Comparison of ENCODE assay signal across 8 mouse cellular contexts in genomic region chr2:164960716-164961441, GRCm38 (mm10). TPM values are rescaled to one million over a fixed set of nuclear protein-coding genes. Genes with fewer than 3 reads are reported as not detected.
A peak's percentile ranks its signal among the peaks of the same experiment; 100 is the strongest.
DNase-seq lines count a peak whose midpoint lies in the region; ATAC-seq and TF ChIP-seq lines count a peak whose summit lies in the region.

Gene Slc12a5 (plus strand): TSS chr2:164960802.

- no peaks in the 10 kb centered on the region for H3K36me3 ChIP-seq in G1E (replicated peaks)
- no peaks in the 10 kb centered on the region for H3K36me3 ChIP-seq in heart, embryonic 13.5 days
- H3K36me3 ChIP-seq in kidney, postnatal 0 days (ENCODE audit: insufficient read depth, low read length) = no peaks in the 10 kb centered on the region
- H3K36me3 ChIP-seq in liver, embryonic 14.5 days (replicated peaks; ENCODE audit: control insufficient read depth, insufficient read depth, low read depth) = no peaks in the 10 kb centered on the region

- DNase-seq in B cell, adult 2 months = peak; percentile 71
- peak; percentile 52 for DNase-seq in G1E (ENCODE audit: low spot score)
- peak; percentile 80 to 81 for DNase-seq in cerebellum, postnatal 14 days
- DNase-seq in kidney, postnatal 0 days (ENCODE audit: low spot score) = peak; percentile 60
- no peak for DNase-seq in liver, embryonic 14.5 days (ENCODE audit: low read depth in 3 of 3, low spot score in 3 of 3)
- DNase-seq in neural tube, embryonic 10.5 days (ENCODE audit: extremely low spot score, low spot score) = peak; percentile 88
- no peak for DNase-seq in thymus, postnatal 0 days (ENCODE audit: low spot score)

- 3% methylated on average over 39 of the region's 54 CpGs for WGBS in heart, embryonic 13.5 days
- under 1% methylated on average over 39 of the region's 54 CpGs for WGBS in kidney, postnatal 0 days
- WGBS in liver, embryonic 14.5 days (ENCODE audit: insufficient replicate concordance) = 1% methylated on average over 45 of the region's 54 CpGs

- H3K4me2 ChIP-seq in heart, embryonic 13.5 days = peak within 1 kb of the TSS; percentile 75
- peak within 1 kb of the TSS; percentile 75 for H3K4me2 ChIP-seq in kidney, postnatal 0 days (ENCODE audit: low read length)
- H3K4me2 ChIP-seq in liver, embryonic 14.5 days (ENCODE audit: low read depth) = peak within 1 kb of the TSS; percentile 54

- no peak within 1 kb of the TSS for H3K27ac ChIP-seq in heart, embryonic 13.5 days (replicated peaks)
- no peak within 1 kb of the TSS for H3K27ac ChIP-seq in kidney, postnatal 0 days
- no peak within 1 kb of the TSS for H3K27ac ChIP-seq in liver, embryonic 14.5 days

- peak; percentile 28 for ATAC-seq in G1E (ENCODE audit: extremely low read depth, insufficient number of reproducible peaks, low FRiP score, poor library complexity, severe bottlenecking)
- peak; percentile 79 for ATAC-seq in heart, embryonic 13.5 days (ENCODE audit: extremely low read depth, insufficient number of reproducible peaks, low FRiP score, low TSS enrichment)
- ATAC-seq in kidney, postnatal 0 days (replicated peaks; ENCODE audit: low FRiP score, low read depth) = peak; percentile 68
- ATAC-seq in liver, embryonic 14.5 days (ENCODE audit: insufficient read depth) = peak; percentile 68; the same call in 1 of the 2 replicates

- H3K27me3 ChIP-seq in G1E (ENCODE audit: insufficient read depth, low read length) = no peaks in the 10 kb centered on the region
- peaks cover 69% of the 10 kb centered on the region for H3K27me3 ChIP-seq in heart, embryonic 13.5 days (replicated peaks)
- H3K27me3 ChIP-seq in kidney, postnatal 0 days (ENCODE audit: insufficient read depth, low read length) = no peaks in the 10 kb centered on the region; the same call in 1 of the 2 replicates
- no peaks in the 10 kb centered on the region; the same call in none of the 2 replicates for H3K27me3 ChIP-seq in liver, embryonic 14.5 days (ENCODE audit: control insufficient read depth, insufficient read depth, low read length)

- peak within 1 kb of the TSS; percentile 77 for H3K9ac ChIP-seq in heart, embryonic 13.5 days
- peak within 1 kb of the TSS; percentile 40; the same call in 1 of the 2 replicates for H3K9ac ChIP-seq in kidney, postnatal 0 days (ENCODE audit: low read depth, low read length)
- no peak within 1 kb of the TSS for H3K9ac ChIP-seq in liver, embryonic 14.5 days (replicated peaks)

- H3K9me3 ChIP-seq in G1E (replicated peaks) = no peaks in the 10 kb centered on the region
- no peaks in the 10 kb centered on the region for H3K9me3 ChIP-seq in heart, embryonic 13.5 days
- H3K9me3 ChIP-seq in kidney, postnatal 0 days (replicated peaks; ENCODE audit: low read length) = no peaks in the 10 kb centered on the region
- H3K9me3 ChIP-seq in liver, embryonic 14.5 days (ENCODE audit: control insufficient read depth, low read length) = no peaks in the 10 kb centered on the region

- peak within 1 kb of the TSS; percentile 70 for H3K4me3 ChIP-seq in G1E (ENCODE audit: low read depth, low read length)
- peak within 1 kb of the TSS; percentile 64 for H3K4me3 ChIP-seq in heart, embryonic 13.5 days
- H3K4me3 ChIP-seq in kidney, postnatal 0 days (replicated peaks; ENCODE audit: low read depth, low read length) = peak within 1 kb of the TSS; percentile 53
- peak within 1 kb of the TSS; percentile 50 to 61 for H3K4me3 ChIP-seq in liver, embryonic 14.5 days (ENCODE audit: insufficient read depth in 1 of 2, low read depth in 2 of 2, low read length in 2 of 2)

- TF ChIP-seq CTCF in G1E (IDR thresholded peaks at IDR 0.05; ENCODE audit: low read depth, low read length) = no peak
- TF ChIP-seq CTCF in kidney, postnatal 0 days (IDR thresholded peaks at IDR 0.05; ENCODE audit: low read depth) = no peak
- TF ChIP-seq CTCF in liver, embryonic 14.5 days (IDR thresholded peaks at IDR 0.05; ENCODE audit: low read depth) = no peak

- peaks cover 13% of the 10 kb centered on the region for H3K4me1 ChIP-seq in G1E (ENCODE audit: insufficient read depth, low read depth, low read length)
- peaks cover 16% of the 10 kb centered on the region for H3K4me1 ChIP-seq in heart, embryonic 13.5 days
- peaks cover 8% of the 10 kb centered on the region for H3K4me1 ChIP-seq in kidney, postnatal 0 days (replicated peaks; ENCODE audit: insufficient read depth, low read length)
- peaks cover 0 to 3% of the 10 kb centered on the region in 2 experiments; a peak in 2 of 4 replicates for H3K4me1 ChIP-seq in liver, embryonic 14.5 days (replicated peaks; ENCODE audit: control insufficient read depth in 2 of 2, insufficient read depth in 2 of 2, low read length in 1 of 2)

- no peak for TF ChIP-seq EP300 in liver, embryonic 14.5 days (IDR thresholded peaks at IDR 0.05; ENCODE audit: low read depth)

RNA-seq across cellular contexts. Expression of gene Slc12a5, which starts in this region (rescaled TPM):
- 0.63 and 1.4 TPM in 2 replicates for total RNA-seq in G1E (2014; fragmentation: Nextera tagmentation)
- 0.46 and 0.82 TPM in 2 replicates for total RNA-seq in G1E (2017)
- 0.39 and 0.72 TPM in 2 replicates for polyA plus RNA-seq in G1E (2012)
- 0.42 and 0.56 TPM in 2 replicates for polyA plus RNA-seq in heart, embryonic 13.5 days (2015; fragmentation: Nextera tagmentation; extraction: Ambion mirVana)
- polyA plus RNA-seq in kidney, postnatal 0 days (2015; fragmentation: Nextera tagmentation; extraction: Ambion mirVana) = 0.68 and 0.74 TPM in 2 replicates
- 0.42 and 0.60 TPM in 2 replicates for polyA plus RNA-seq in liver, embryonic 14.5 days (2012; rRNA removed)
- polyA plus RNA-seq in liver, embryonic 14.5 days (2014; fragmentation: Nextera tagmentation; extraction: Ambion mirVana) = 0.10 and 0.24 TPM in 2 replicates
- 0.26 and 0.30 TPM in 2 replicates for polyA plus RNA-seq in thymus, postnatal 0 days (2015; fragmentation: Nextera tagmentation; extraction: Ambion mirVana)

Comparison
In these comparisons a context has a peak if more than half of its experiments do, and no peak if none do; other contexts are left out.
1. Peak in ATAC-seq, H3K4me3 ChIP-seq, H3K9ac ChIP-seq and H3K4me2 ChIP-seq in heart, embryonic 13.5 days; RNA of the gene not detected or under 1 TPM.
2. Peak in DNase-seq, ATAC-seq, H3K4me3 ChIP-seq, H3K9ac ChIP-seq and H3K4me2 ChIP-seq in kidney, postnatal 0 days; RNA of the gene not detected or under 1 TPM.
3. Peak in ATAC-seq, H3K4me3 ChIP-seq and H3K4me2 ChIP-seq in liver, embryonic 14.5 days; RNA of the gene not detected or under 1 TPM.
4. DNase-seq: peak in B cell, adult 2 months (2 of 2), G1E (single experiment), cerebellum, postnatal 14 days (2 of 2) and neural tube, embryonic 10.5 days (single experiment); none in liver, embryonic 14.5 days (0 of 3) and thymus, postnatal 0 days (single experiment).
5. ATAC-seq: peak in every context shown above with its lines; median percentile 79 in heart, embryonic 13.5 days; 68 in kidney, postnatal 0 days; 68 in liver, embryonic 14.5 days; 28 in G1E.
6. Peak in every context shown above with its lines, with median percentiles within 50 percentile points of each other: H3K4me3 ChIP-seq and H3K4me2 ChIP-seq.